Mouse (Mus musculus) thymus, adult 18-20 months (tissue): ENCODE data around the gene H60b.
"Not testable (repeated sequence)": the region's sequence is repeated elsewhere in the genome, so short reads cannot be mapped to it uniquely, and the experiment has no call there.

Experiments used
- DNase-seq, 2 experiments: peaks; one replicate each; pipeline ENCODE4 v3.0.0; 2022; ENCODE audit warnings: mixed read lengths in 2 of 2

H60b gene

DNA sequence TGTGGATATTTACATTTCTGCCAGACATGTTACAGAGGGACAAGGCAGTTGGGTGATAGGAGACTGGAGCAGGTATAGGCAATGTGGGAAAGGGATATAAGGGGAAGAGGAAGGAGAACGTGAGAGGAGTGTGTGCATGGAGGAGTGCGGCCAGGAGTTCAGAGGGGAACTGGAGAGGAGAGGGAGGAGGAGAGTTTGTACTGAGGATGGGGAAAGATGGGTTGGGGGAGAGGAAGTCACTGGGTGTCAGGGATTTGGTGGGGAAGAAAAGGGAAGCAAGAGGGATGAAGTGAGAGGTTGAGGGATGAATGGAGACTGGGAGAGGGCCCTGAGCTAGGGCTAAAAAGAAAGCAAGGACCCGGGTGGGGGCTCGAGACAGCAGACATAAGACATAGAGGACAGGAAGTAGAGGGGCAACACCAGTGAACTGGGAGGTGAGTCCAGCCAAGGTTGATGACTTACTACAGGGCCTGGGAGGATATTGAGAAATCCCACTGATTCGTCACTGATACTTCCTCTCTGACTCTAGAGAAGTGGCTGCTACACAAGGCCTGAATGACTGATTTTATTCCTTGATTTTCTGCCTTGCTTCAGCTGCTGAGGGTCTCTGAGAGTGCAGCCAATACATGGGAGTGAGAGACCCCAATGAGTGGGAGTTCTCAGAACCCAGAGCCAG is 7.1 kb downstream of the H60b start:
- DNase-seq = not testable (repeated sequence)

DNA sequence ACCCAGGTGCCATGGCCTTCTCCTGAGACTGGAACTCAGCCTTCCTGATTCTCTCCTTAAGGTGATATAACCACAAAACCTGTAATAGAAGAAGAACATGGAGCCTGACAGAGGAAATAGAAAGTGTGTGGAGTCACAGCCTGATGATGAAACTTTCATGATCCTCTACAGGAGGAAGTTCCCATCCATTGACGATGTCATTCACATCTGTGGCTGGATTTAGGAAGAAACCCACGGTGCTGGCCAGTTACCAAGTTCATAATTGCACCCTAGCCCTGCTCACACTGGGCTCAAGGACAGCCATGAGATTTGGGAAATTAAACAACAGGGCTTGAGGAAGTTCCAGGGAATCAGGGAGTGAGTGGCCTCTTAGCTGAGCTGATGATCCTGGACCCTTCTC is 7.6 kb downstream of the H60b start:
- not testable (repeated sequence) for DNase-seq

DNA sequence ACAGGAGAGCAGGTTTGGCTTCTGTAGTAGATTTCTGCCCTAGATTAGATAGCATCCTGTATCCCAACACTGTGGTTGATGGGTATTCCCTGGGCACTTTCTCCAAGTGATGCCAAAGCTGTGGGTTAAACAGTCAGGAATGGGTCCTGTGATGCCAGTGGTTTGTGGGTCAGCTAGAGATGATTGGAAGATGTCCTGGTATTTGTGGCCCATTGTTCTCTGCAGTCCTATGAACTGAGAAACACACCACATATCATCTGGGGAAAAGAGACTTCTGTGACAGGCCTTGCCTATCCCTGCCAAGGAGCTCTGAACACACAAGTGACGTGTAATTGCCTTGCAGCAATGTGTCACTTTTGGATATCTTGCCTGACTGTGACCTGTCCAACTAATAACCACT is 8.7 kb downstream of the H60b start:
- not testable (repeated sequence) for DNase-seq

DNA sequence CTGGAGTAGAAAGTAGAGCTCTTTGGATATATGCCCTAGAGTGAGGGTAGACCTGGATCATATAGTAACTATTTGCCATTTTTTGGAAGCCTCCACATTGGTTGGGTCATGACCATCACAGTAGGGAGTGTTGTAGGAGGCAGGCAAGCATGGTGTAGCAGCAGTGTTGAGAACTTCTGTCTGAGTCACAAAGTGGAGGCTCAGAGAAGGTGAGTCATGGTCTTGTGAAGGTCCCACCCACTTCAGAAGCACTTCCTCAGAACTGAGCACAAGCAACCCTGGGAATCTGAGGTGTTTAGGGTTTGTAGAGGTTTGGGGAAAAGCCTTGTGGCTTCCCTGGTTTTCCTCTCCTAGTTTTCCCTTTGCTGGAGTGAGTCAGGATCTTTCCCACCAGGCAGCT is 10.7 kb downstream of the H60b start:
- not testable (repeated sequence) for DNase-seq

DNA sequence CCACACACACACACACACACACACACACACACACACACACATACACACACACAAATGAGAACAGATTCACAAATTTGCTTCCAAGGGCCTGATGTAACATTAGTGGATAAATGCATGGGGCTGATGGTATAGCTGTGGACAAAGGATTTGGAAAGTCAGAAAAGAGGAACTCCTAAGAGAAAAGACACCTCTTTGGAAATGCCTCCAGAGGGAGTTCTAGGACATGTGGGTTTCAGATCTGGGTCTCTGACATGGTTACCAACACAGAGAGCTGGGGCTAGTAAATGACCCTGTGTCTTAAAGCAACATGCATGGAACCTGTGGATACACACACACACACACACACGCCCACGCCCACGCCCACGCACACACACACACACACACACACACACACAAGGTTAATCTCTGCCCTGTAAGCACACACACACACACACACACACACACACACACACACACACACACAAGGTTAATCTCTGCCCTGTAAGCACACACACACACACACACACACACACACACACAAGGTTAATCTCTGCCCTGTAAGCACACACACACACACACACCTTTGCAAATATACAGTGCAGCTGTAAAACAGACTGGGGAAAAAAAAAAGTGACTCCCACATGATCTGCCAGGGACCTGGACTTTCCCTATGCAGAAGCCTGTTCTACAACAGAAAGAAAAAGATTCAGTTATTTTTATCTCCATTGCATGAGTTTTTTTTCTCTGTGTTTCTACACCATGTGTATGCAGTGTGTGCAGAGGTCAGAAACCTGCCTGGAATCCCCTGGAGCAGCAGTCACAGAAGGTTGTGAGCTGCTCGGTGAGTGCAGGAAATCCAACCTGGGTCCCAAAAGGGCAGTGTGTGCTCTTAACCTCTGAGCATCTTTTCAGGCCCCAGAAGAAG is 14.3 kb downstream of the H60b start:
- DNase-seq = not testable (repeated sequence)

DNA sequence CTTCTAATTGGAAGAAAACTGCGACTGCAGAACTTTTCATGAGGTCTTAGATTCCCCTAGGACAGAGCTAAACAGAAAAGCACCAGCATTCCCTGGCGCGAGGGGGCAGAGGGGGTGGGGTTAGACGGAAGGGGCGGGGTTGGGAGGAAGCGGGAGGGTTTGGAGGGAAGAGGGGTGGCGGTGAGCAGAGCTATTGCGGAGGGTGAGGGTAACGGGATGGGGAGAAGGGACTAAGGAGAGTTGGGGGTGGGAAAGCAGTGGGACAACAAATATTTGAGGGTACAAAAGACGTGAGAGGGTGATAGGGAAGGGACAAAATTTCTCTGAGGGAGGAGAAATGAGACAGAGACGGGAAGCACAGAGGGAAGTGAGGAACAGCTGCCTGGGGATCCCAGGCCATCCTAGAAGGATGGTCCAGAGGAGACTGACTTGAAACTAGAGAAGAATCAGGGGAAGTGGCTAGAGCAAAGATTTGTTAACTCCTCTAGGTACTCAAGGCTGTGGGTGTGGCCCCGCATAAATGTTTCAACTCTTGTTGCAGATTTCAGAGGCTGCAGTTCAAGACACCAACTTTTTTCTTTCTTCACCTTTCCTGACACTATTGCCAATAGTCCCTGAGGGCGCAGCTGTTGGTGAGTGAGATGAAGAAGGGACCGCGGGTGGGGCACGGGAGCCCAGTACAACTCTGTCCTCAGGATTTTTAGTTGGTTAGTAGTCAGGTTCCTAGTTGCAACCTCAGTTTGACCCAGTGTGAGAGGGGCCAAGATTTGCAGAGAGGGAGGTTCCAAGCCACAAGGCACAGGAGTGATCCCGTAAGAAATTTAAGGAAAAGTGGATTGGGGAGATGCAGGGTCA is 15.2 kb downstream of the H60b start:
- not testable (repeated sequence) for DNase-seq

DNA sequence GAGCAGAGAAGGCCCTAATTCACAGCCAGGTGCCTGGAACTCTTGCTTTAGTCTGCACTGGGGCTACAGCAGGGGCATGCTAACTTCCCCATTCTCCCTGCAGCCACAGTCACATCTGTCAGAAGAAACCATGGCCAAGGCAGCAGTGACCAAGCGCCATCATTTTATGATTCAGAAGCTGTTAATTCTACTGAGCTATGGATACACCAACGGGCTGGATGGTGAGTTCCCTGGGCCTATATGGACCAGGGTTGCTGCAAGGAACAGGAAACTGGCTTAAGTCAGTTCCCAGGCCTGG is 15.8 kb downstream of the H60b start:
- not testable (repeated sequence) for DNase-seq

DNA sequence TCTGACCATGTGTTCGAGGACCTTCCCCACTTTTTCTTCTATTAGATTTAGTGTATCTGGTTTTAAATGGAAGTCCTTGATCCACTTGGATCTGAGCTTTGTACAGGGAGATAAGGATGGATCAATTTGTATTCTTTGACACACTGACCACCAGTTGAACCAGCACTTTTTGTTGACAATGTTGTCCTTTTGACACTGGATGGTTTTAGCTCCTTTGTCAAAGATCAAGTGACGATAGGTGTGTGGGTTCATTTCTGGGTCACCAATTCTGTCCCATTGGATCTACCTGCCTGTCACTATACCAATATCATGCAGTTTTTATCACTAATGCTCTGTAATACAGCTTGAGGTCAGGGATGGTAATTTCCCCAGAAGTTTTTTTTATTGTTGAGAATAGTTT is 18.1 kb downstream of the H60b start:
- not testable (repeated sequence) for DNase-seq

DNA sequence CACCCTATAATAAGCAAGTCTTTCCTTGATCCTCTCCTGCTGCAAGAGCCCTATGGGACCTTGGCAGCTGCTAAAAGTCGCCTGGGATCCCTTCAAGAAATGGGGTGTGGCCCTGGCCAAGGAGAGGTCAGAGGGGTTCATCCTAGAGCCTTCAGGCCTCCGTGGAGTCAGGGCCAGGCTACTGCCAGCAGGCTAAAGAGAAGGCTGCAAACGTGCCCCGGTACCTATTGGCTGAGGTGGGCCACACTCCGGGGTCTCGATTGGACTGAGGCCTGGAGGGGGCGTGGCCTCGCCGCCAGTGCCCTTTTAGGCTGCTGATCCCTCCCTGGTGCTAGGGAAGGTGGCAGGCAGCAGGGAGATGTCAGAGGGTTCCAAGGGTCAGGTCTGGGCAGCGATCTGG is 32.6 kb downstream of the H60b start:
- not testable (repeated sequence) for DNase-seq

DNA sequence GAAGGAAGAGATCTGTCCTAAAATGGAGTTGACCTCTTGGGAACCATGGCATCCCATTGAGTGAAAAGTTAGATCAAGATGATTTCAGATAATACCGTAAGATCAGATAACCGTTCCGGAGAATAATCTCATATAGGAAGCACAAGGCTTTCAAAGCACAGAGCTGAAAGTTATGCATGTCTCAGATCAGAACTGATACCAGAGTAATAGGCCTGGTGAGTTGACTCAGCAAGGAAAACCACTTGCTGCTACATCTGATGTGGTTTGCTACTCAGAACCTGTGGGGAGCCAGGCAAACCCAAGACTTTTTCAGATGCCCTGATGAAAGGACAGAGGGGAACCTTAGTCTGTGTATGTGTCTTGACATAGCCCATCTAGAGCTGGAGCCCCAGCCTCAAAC is 43.0 kb downstream of the H60b start:
- not testable (repeated sequence) for DNase-seq

DNA sequence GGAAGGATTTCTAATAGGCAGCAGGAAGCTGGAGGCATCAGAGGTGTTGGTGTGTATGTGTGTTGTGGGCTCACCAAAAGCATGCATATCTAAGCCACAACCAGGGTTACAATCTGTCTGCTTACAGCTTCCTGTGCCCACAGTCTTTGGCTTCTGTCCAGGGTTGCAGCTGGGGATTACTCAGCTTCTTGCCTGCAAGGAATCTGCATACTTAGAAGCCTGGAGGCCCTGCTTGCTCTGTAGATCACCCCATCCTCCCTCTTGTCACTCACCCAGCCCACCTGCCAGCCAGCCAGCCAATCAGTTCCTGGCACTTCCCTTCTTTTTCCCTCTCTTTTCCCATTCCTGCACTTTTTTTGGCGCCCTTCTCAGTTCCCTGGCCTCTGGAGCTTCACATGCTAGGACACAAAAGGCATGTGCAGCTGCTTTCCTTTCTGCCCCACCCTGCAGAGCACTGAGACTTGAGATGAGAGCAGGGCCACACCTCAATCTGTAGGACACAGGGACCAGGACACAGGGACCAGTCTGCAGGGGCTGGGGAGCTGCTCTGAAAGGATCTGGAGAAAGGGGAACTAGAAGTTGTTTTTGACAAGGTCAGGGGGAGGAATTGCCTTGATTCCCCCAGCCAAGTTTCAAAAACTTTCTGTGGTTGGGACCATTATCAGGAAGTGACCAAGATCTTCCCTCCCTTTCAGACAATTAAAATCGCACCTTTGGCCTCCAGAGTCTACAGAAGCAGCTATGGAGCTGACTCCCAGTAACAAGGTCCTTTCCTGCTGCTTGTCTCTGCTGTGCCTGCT is 44.6 kb downstream of the H60b start:
- not testable (repeated sequence) for DNase-seq

DNA sequence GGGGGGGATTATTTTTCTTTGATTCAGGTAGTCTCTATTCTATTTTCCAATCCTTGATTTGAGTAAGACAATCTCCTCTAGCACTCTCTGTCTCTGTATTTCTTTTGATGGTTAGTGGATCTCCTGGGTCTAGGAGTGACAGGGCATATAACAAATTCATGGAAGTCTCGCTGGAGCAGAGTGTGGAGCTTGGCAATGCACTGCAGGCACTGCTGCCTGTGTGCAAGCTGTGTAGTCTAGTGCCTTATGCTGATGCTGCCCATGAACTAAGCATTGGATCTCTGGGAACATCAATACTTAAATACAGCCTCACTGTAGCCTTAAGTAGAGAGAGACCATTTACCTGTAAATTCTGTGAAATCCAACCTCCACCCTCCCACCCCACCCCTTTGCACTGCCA is 48.1 kb downstream of the H60b start:
- DNase-seq = not testable (repeated sequence)

DNA sequence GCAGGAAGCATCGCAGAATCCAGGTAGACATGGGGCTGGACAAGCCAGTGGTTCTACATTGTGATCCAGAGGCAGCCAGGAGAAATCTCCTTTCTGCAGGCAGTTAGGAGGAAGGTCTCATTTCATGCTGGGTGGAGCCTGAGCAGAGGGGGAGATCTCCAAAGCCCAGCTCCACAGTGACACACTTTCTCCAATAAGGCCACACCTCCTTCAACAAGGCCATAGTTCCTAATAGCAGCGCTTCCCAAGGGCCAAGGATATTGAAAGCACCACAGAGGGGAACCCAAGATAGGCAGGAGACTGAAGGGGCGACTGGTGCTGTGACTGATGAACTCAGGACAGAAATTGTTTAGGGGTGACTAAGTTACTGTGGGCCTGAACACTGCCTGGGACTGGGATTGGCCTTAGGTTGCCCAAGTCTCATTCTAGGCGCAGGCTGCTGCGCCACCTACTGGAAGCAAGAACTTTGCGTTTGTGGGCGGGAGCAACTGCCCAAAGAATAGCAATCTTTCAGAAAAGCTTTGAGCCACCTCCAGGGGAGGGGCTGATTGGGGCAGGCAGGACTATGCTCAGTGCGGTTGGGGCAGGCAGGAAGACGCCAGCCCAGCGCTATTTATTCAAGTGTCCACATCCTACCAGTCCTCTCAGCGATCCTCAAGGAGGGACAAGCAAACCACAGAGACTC is 53.8 kb downstream of the H60b start:
- not testable (repeated sequence) for DNase-seq

DNA sequence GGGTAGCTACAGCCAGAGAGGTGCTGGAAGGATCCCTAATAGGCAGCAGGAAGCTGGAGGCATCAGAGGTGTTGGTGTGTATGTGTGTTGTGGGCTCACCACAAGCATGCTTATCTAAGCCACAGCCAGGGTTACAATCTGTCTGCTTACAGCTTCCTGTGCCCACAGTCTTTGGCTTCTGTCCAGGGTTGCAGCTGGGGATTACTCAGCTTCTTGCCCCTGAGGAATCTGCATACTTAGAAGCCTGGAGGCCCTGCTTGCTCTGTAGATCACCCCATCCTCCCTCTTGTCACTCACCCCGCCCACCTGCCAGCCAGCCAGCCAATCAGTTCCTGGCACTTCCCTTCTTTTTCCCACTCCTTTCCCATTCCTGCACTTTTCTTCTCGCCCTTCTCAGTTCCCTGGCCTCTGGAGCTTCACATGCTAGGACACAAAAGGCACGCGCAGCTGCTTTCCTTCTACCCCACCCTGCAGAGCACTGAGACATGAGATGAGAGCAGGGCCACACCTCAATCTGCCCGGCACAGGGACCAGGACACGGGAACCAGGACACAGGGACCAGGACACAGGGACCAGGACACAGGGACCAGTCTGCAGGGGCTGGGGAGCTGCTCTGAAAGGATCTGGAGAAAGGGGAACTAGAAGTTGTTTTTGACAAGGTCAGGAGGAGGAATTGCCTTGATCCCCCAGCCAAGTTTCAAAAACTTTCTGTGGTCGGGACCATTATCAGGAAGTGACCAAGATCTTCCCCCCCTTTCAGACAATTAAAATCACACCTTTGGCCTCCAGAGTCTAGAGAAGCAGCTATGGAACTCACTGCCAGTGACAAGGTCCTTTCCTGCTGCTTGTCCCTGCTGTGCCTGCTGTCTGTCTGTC is 65.3 kb downstream of the H60b start:
- peak in 1 of 2 experiments; percentile 3 for DNase-seq

DNA sequence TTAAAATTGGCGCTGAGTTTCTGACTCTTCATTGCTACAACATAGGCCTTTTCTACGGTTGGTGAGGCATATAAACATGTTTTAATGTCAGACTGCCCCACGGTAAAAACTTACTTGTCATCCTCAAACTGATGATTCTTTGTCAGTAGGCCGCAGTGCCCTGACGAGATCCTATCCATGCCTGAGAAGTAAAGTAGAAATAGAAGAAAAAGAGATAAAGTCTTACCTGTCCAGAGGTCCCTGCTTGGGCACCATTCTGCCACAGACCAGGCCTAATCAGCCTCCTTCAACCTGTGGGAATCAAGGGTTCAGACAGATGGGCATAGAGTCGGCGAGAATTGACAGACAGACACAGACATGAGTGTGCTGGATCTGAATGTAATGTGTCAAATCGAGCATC is 106.7 kb downstream of the H60b start:
- DNase-seq = no peak

DNA sequence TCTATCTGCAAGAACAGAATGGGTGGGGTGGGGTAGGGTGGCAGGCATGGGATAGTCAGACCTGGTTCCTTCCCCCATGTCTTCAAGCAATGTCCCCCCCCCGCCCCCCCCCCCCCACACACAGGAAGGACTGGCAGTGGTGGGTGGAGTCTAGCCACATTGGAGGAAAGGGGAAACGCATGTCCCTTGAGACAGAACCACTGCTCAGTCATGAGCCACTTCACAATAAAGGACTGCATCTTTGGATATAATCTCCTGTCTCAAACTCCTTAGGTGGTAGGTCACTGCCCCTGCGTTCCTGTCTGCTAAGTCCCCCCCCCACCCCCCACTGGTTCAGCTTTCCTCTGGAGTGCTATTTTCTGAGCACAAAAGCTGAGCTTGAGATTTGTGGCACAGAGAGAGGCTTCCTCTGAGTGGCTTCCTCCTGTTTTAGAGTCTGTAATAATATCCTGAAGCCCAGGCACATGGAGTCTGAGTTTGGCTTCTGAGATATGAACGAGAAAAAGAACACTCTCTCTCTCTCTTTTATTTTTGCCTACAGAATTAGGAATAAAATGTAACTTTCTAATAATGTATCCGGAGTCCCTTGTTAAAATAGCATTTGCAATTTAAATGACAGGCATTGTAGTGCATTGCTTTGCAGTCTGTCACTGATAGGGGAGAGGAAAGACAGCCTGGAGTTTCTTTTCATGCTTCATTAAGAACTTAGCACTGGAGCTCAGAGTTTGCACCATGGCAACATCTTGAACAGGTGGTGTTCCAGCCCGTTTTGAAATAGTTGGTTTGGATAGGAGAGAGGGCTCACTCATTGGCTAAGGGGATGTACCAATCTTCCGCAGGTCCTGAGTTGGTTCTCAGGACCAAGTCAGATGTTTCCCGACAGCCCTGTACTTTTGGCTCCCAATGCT is 112.7 kb downstream of the H60b start:
- not testable (repeated sequence) for DNase-seq

DNA sequence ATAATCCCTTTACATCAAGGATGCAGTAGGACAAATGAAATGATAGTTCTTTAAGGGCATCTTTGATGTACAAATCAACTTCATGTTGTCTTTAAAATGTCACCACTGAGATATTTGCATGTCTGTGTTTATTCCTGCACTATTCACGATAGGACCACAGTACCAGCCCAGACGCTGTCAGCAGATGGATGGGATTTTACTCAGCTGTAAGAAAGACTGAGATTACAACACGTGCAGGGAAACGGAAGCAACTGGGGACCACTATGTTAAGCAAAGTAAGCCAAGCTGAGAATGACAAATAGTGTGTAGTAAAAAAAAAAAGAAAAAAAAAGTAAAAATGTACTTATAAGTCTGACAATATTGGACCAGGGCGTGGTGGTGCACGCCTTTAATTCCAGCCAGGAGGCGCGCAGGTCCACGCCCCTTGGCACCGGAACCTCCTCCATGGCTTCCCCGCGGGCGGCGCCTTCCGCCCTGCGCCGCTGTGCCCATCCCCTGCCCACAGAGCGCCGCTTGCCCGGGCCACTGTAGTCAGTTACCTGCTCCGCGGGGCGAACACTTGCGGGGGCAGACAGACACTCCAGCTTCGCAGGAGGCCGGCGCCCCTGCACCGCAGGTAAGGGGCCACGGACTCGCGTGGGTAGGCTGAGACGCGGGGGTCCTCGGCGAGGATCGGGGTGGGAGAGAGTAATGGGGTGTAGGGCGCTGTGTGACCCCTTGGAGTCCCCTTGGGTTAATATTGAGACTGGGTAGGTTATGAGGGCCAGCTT is 114.7 kb downstream of the H60b start:
- DNase-seq = not testable (repeated sequence)

DNA sequence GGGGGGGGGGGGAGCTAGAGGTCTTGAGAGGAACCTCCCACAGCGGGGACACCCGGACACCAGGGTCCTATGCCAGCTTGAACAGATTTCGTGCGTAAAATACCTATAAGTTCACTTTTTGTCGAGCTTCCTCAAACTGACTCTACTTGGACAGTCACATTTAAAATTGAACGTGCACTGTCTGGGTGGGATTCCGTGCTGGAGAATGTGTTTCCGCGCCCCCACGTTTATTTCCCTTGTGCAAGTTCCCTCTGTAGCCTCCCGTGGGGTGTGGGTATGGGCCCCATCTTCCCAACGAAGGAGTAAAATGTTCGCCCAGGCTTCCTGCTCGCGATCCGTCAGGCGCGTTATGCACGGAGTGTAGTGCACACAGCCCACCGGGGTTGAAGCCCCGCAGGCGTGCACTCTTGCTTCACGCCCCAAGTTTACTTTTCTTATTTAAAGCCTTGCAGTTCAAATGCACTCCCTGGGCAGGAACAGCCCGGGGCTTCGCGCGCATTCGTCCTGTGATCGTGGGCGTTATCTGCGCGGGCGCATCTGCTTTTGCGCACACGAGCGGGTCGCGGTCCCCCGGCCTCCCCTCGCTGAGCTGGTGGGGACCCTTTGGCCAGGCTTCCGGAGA is 115.4 kb downstream of the H60b start:
- DNase-seq = no peak
